Mouse (Mus musculus): Measurements from ENCODE around the gene Cyp2c55. TPM values are rescaled to one million over a fixed set of nuclear protein-coding genes. Genes with fewer than 3 reads are reported as not detected.

Cyp2c55 gene
- total RNA-seq (2021): under 1 TPM in 1 of 2 experiments, not detected in 1; 0.28 TPM

- DNase-seq (ENCODE audit: extremely low spot score in 1 of 2, low spot score in 2 of 2): no peak
- intact Hi-C loops (cut with DNase I): no loop called here
Observed at GRCm38 (mm10) chr19:39006715-39007114, at the start of gene Cyp2c55. Cyp2c55 (plus strand) TSS chr19:39007019.

GRCm38 (mm10) chr19:38970741-38971140, 36.1 kb upstream of the Cyp2c55 start:
- intact Hi-C loops (cut with DNase I): no loop called here
- DNase-seq (ENCODE audit: extremely low spot score in 1 of 2, low spot score in 2 of 2): no peak

- no peak for DNase-seq (ENCODE audit: extremely low spot score in 1 of 2, low spot score in 2 of 2)
- intact Hi-C loops (cut with DNase I): no loop called here
Observed at GRCm38 (mm10) chr19:38972581-38972980, 34.2 kb upstream of the Cyp2c55 start.

- intact Hi-C loops (cut with DNase I): no loop called here
- DNase-seq (ENCODE audit: extremely low spot score in 1 of 2, low spot score in 2 of 2): no peak
Observed at GRCm38 (mm10) chr19:38973666-38974065, 33.2 kb upstream of the Cyp2c55 start.

GRCm38 (mm10) chr19:38976269-38976668, 30.6 kb upstream of the Cyp2c55 start:
- intact Hi-C loops (cut with DNase I): no loop called here

GRCm38 (mm10) chr19:38981966-38982365, 24.9 kb upstream of the Cyp2c55 start:
- DNase-seq (ENCODE audit: extremely low spot score in 1 of 2, low spot score in 2 of 2): peak; percentile 65 to 66
- intact Hi-C loops (cut with DNase I): loop anchor here (2.0 kb wide), 1 partner anchor 1243 kb away; no protein-coding TSS in a partner anchor

More at GRCm38 (mm10) chr19:38976269-38976668, 30.6 kb upstream of the Cyp2c55 start:
- DNase-seq (ENCODE audit: extremely low spot score in 1 of 2, low spot score in 2 of 2): no peak

- no peak for DNase-seq (ENCODE audit: extremely low spot score in 1 of 2, low spot score in 2 of 2)
- intact Hi-C loops (cut with DNase I): no loop called here
Observed at GRCm38 (mm10) chr19:38998248-38998647, 8.6 kb upstream of the Cyp2c55 start.

- no peak for DNase-seq (ENCODE audit: extremely low spot score in 1 of 2, low spot score in 2 of 2)
- intact Hi-C loops (cut with DNase I): no loop called here
Observed at GRCm38 (mm10) chr19:38998676-38999075, 8.1 kb upstream of the Cyp2c55 start.

GRCm38 (mm10) chr19:39005132-39005531, 1.7 kb upstream of the Cyp2c55 start:
- intact Hi-C loops (cut with DNase I): no loop called here
- no peak for DNase-seq (ENCODE audit: extremely low spot score in 1 of 2, low spot score in 2 of 2)

GRCm38 (mm10) chr19:39057928-39058327, 51.1 kb downstream of the Cyp2c55 start:
- intact Hi-C loops (cut with DNase I): no loop called here
- no peak for DNase-seq (ENCODE audit: extremely low spot score in 1 of 2, low spot score in 2 of 2)

GRCm38 (mm10) chr19:39060719-39061118, 53.9 kb downstream of the Cyp2c55 start, which contains the start of gene Cyp2c65:
Cyp2c65 (plus strand) TSS chr19:39061015.
- DNase-seq (ENCODE audit: extremely low spot score in 1 of 2, low spot score in 2 of 2): no peak
- intact Hi-C loops (cut with DNase I): no loop called here

Small RNA genes within 50 kb of the gene (microRNA-seq; reads per million reads assigned to microRNA genes)
- not detected for gene Gm23800

Other genes starting within 250 kb of the Cyp2c55 start
- 10 to 100 TPM; 10.5 to 12.5 TPM for gene Noc3l, start 187.8 kb upstream of the Cyp2c55 start, total RNA-seq (2021)
- gene Tbc1d12, start 170.4 kb upstream of the Cyp2c55 start, total RNA-seq (2021): 10 to 100 TPM; 15.0 to 16.2 TPM
- 1 to 10 TPM; 6.0 to 6.1 TPM for gene Hells, start 76.1 kb upstream of the Cyp2c55 start, total RNA-seq (2021)
- gene Cyp2c65, start 54.0 kb downstream of the Cyp2c55 start, total RNA-seq (2021): not detected
- not detected for gene Cyp2c66, start 106.9 kb downstream of the Cyp2c55 start, total RNA-seq (2021)

All from left cerebral cortex, postnatal 10 days (tissue).